Mouse (Mus musculus) thymus, postnatal 25 days (tissue): Measurements from ENCODE around the gene Neo1.

ENCODE experiments used
- DNase-seq: peaks from one replicate; pipeline ENCODE4 v3.0.0; 2022

Gene Neo1

DNA sequence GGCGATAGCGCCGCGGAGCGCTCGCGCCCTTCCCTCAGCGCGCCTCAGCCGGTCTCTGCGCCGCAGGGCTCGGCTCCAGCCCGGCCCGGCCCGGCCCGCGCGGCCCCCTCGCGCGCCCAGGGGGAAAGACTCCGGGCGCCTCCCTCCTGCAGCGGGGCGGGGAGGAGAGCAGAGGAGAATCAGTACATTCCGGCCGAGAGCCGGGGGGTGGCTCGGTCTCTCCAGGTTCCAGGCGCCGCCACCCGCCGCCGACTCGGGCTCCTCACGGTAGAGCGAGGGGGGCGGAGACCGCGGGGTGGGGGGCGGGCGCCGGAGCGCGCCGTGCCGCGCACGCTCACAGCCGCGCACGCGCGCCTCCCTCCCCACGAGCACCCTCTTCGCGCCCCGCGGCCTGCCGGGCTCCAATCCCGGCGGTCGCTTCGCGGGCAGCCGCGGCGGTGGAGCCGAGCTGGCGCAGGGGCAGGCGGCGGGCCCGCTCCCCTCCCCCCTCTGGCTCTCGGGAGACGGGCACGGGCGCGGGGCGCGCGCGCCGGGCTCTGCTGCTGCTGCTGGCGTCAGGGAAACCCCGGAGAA lies at the start of gene Neo1:
Gene Neo1 (minus strand): TSS at position 283 of the 573 bp plus-strand sequence.
- DNase-seq, result peak; percentile 23

DNA sequence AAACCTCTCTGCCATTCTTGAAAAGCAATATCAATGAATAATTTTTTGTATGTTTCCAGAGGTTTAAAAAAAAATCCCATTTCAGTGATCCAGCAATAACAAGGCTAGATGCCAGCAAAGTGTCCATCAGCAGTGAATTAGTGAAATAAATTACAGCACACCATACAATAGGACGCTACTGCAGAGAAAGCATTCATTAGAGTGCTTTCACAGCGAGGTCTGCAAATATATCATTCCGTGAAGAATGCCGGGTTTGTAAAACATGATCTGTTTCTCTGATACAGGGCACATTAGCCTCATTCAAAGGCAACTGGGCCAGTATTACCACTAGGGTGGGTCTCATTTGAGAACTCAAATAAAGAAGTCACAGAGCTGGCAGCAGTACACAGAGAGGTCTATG lies 39.4 kb upstream of the Neo1 start:
- DNase-seq, result no peak

- DNase-seq, result no peak
Observed at GRCm38 (mm10) chr9:59073887-59074286, 37.6 kb upstream of the Neo1 start.

GRCm38 (mm10) chr9:59072076-59072777 lies 36.0 kb upstream of the Neo1 start:
- DNase-seq, result no peak

GRCm38 (mm10) chr9:59071220-59071977 lies 35.2 kb upstream of the Neo1 start:
- DNase-seq, result no peak

DNA sequence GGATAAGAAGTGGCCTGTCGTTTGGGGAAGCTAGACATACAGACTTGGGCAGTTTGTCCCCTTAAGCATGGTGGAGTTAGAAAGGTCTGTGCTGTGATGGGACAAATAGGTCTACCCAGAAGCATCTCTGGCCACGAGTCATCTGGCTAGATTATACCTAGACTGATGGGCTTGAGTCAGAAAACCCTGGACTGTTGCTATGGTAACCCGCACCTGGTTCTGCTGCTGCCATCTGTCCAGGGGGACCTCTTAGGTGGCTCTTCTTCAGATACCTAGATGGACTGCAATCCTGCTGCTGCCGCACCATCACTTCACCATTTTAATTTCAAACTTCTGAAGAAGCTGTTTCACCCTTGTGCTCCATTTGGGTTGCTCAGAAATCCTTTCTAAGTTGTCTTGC lies 34.0 kb upstream of the Neo1 start:
- DNase-seq, result no peak

DNA sequence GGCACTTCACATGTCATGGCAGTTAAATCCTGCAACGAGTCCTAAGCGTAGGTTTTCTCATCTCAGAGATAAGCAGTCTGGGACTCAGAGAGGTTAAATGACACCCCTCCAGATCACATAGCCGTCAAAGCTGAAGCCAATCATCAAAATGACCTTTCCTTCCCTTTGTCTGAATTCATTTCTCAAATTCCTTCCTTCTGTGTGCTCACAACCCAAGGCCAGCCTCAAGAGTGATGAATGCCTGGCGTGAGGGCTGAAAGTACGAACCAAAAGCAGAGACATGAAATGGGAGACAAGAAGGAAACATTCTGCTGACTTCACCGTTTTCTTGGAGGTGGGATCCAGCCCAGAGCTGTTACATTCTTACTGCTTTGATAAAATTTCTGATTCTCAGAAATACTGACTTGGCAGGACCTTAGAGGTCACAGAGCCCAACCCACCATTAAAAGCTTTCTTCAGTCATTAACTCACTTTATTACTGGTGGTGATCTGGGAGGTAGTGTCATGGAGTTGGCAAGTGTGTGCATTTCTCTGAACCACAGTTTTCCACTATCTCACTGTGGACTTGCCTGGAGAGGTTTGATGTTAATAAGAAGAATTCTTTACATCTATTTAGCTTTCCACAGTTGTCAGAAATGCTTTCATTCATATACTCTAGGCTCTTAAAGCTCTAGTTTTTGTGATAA lies 29.5 kb upstream of the Neo1 start:
- DNase-seq, result no peak

DNA sequence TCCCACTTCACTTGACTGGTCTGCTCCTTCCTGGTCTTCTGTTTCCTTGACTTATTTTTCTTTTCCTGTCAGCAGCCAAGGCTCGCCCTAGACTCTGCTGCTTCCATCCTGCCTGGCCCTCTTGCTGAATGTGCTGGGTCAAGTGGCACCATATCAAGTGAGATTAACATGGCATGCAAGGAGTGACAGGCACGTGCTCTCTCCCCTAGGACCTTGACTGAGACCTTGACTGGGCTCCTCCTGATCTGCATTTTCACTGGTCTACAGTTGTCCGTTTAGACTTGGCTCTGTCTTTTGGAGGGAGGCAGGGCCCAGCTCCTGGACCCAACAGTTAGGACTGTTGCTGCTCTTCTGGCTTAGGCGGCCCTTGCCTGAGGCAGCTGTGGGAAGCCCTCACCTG lies 26.2 kb upstream of the Neo1 start:
- no peak for DNase-seq

DNA sequence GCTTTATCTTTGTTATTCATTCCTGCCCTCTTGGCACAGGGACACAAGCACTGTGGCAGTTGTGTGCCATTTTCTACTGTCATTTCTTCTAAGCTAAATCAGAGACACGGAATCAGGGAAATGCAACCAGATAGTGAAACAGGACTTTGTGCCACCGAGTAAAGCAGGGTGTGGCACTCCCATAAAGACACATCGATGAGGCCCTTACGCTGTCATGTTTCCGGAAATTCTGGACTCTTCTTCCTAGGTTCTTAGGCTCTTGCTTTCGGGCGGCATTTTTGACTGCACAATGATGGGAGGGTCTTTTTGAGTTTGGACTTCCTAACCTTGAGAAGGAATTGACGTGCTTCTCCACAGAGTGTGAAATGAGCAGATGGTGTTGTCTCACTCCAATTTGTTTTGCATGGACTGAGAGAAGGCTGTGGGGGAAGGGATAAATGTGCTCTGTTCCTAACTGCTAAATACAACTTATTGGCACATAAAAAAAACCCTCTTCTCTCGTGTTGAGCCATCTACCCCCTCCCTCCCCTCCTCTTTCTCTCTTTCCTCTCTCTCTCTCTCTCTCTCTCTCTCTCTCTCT lies 23.9 kb upstream of the Neo1 start:
- no peak for DNase-seq

- no peak for DNase-seq
Observed at GRCm38 (mm10) chr9:59059158-59059557, 22.9 kb upstream of the Neo1 start.

GRCm38 (mm10) chr9:59058060-59058459 lies 21.8 kb upstream of the Neo1 start:
- no peak for DNase-seq

DNA sequence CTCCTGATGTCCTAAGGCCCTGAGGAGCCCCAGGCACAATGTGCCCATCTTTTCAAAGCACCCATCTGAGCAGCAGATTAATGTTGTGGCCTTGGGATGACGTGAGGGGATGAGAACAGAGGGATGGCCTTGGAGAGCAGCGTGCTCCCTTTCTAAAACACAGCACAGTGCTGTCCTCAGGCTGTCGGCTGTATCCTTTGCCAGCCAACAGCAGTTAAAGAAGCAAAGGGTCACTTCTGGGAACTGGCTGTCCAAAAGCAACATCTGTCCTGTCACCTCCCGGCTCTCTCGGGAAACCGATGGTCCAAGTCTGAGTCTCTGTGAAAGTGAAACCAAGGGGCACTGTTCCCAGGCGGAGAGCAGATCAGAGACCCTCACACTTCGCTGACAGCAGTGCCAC lies 20.0 kb upstream of the Neo1 start:
- DNase-seq, result no peak

- no peak for DNase-seq
Observed at GRCm38 (mm10) chr9:59041805-59042204, 5.6 kb upstream of the Neo1 start.

- no peak for DNase-seq
Observed at GRCm38 (mm10) chr9:59036732-59037341, 596 bp upstream of the Neo1 start.

GRCm38 (mm10) chr9:59035342-59036158 lies 691 bp downstream of the Neo1 start:
- peak; percentile 1 for DNase-seq

GRCm38 (mm10) chr9:59034836-59035235 lies 1.4 kb downstream of the Neo1 start:
- DNase-seq, result no peak

- no peak for DNase-seq
Observed at GRCm38 (mm10) chr9:59033492-59033891, 2.7 kb downstream of the Neo1 start.

GRCm38 (mm10) chr9:59024245-59024844 lies 11.9 kb downstream of the Neo1 start:
- DNase-seq, result no peak

DNA sequence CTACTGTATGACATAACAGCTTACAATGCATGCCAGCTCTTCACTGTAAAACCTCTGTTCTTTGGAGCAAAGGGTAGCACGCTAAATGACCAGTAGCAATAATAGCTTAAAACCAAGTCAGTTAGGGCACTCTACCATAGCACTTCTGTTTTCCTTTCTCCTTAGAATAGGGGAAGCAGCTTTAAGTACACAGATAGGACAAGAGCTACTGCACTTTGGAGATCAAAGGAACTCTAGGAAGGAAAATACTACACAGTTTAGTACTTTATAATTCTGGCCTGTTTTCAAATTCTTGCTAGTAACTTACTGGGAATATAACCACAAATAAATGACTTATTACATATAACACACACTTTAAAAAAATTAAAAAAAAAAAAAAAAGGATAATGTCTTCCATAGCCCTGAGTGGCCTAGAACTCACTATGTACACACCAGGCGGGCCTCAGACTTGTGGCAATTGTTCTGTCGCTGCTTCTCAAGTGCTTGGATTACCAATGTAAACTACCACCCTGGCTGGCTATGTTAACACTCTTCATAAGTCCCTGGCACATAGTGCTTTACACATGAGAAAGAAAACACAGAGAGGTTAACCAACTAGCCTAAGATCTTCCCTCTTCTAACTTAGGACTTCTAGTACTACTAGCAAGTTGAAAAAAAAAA lies 20.1 kb downstream of the Neo1 start:
- no peak for DNase-seq

- no peak for DNase-seq
Observed at GRCm38 (mm10) chr9:59013365-59013764, 22.9 kb downstream of the Neo1 start.
